Mouse (Mus musculus) lung, postnatal 0 days (tissue): ENCODE results near the gene Rnls. TPM values are rescaled to one million over a fixed set of nuclear protein-coding genes. Genes with fewer than 3 reads are reported as not detected.
A peak's percentile ranks its signal among the peaks of the same experiment; 100 is the strongest.

Experiments
- ATAC-seq: fragments of 200-750 bp; cut with Nextera tagmentation; 2 replicates; pipeline ENCODE4 v1.8.0; 2017; ENCODE audit warnings: moderate library complexity
- DNase-seq: peaks from one replicate; pipeline ENCODE4 v3.0.0-alpha.2; 2016; ENCODE audit warnings: low spot score
- H3K27ac ChIP-seq: fragments of 300-500 bp; sonication (generic); 2 replicates; pipeline ENCODE4 v1.5.1; 2014; ENCODE audit warnings: antibody characterized with exemption, mild to moderate bottlenecking, low read length, mixed read lengths
- H3K27me3 ChIP-seq: fragments of 300-500 bp; sonication (generic); replicated peaks from 2 replicates; pipeline ENCODE4 v1.6.1; 2014; ENCODE audit warnings: low read length, mixed read lengths; ENCODE audit not compliant: insufficient read depth
- H3K36me3 ChIP-seq: fragments of 300-500 bp; sonication (generic); 2 replicates; pipeline ENCODE4 v1.6.1; 2014; ENCODE audit warnings: low read length, mixed read lengths; ENCODE audit not compliant: insufficient read depth
- H3K4me1 ChIP-seq: fragments of 300-500 bp; sonication (generic); 2 replicates; pipeline ENCODE4 v1.6.1; 2014; ENCODE audit warnings: antibody characterized with exemption, low read depth, low read length, mixed read lengths; ENCODE audit not compliant: insufficient read depth
- H3K4me2 ChIP-seq: fragments of 300-500 bp; sonication (generic); replicated peaks from 2 replicates; pipeline ENCODE4 v1.6.1; 2014; ENCODE audit warnings: low read depth, mild to moderate bottlenecking, low read length, moderate library complexity, mixed read lengths
- H3K4me3 ChIP-seq: fragments of 300-500 bp; sonication (generic); 2 replicates; pipeline ENCODE4 v1.5.1; 2014; ENCODE audit warnings: low read depth, low read length
- H3K9ac ChIP-seq: fragments of 300-500 bp; sonication (generic); replicated peaks from 2 replicates; pipeline ENCODE4 v1.6.1; 2014; ENCODE audit warnings: low read depth, mild to moderate bottlenecking
- H3K9me3 ChIP-seq: fragments of 300-500 bp; sonication (generic); 2 replicates; pipeline ENCODE4 v1.6.1; 2016; ENCODE audit warnings: low read length, mixed read lengths
- CTCF ChIP-seq: IDR thresholded peaks from 2 replicates; pipeline ENCODE4 v1.5.1; 2016; ENCODE audit warnings: antibody characterized with exemption, mild to moderate bottlenecking
- EP300 ChIP-seq: IDR thresholded peaks from 2 replicates; pipeline ENCODE4 v1.6.1; 2016; ENCODE audit warnings: antibody characterized with exemption, mild to moderate bottlenecking, control low read depth
- whole genome bisulfite sequencing: fragments of 180-500 bp; shearing (Covaris S2); extraction: QIAGEN DNeasy Blood & Tissue Kit; methylation state at CpG from one replicate; pipeline ENCODE4 v1.1.7; 2014; 5-methylcytosine and 5-hydroxymethylcytosine counted together
- polyA plus RNA-seq: library from polyadenylated mRNA; unstranded; fragments of >200 nt; fragmentation: Nextera tagmentation; extraction: Ambion mirVana; gene quantifications from 2 replicates; pipeline ENCODE4 v1.2.1, GENCODE M21; 2015

The Rnls gene
- polyA plus RNA-seq, 1 experiment from 2014 or later = 9.6 TPM

GRCm38 (mm10) chr19:33100598-33100997 lies 291.5 kb downstream of the Rnls start:
- H3K27me3 ChIP-seq = no peaks in the 10 kb centered on the region
- DNase-seq (no peak), ATAC-seq (no peak)

GRCm38 (mm10) chr19:33100031-33100430 lies 292.1 kb downstream of the Rnls start:
- H3K9me3 ChIP-seq = no peaks in the 10 kb centered on the region
- no peaks in the 10 kb centered on the region for H3K36me3 ChIP-seq
- WGBS = 51% methylated on average over 4 of the region's 4 CpGs
- ATAC-seq = no peak
- no peak overlapping the region for H3K9ac ChIP-seq
- H3K4me3 ChIP-seq = no peak overlapping the region
- no peak overlapping the region for H3K4me2 ChIP-seq
- H3K27me3 ChIP-seq = no peaks in the 10 kb centered on the region
- no peak for DNase-seq
- no peak for TF ChIP-seq CTCF
- no peak for TF ChIP-seq EP300
- no peak overlapping the region for H3K27ac ChIP-seq
- no peaks in the 10 kb centered on the region for H3K4me1 ChIP-seq

More at GRCm38 (mm10) chr19:33100598-33100997, 291.5 kb downstream of the Rnls start:
- H3K9me3 ChIP-seq = no peaks in the 10 kb centered on the region
- H3K4me3 ChIP-seq = no peak overlapping the region
- TF ChIP-seq CTCF = no peak
- TF ChIP-seq EP300 = no peak
- WGBS = 72% methylated on average over 3 of the region's 3 CpGs
- H3K27ac ChIP-seq = no peak overlapping the region
- H3K4me1 ChIP-seq = no peaks in the 10 kb centered on the region
- H3K36me3 ChIP-seq = no peaks in the 10 kb centered on the region
- H3K4me2 ChIP-seq = no peak overlapping the region
- H3K9ac ChIP-seq = no peak overlapping the region

- WGBS = 72% methylated on average over 9 of the region's 9 CpGs
- DNase-seq (no peak), ATAC-seq (no peak)
- no peaks in the 10 kb centered on the region for H3K9me3 ChIP-seq
- no peak overlapping the region for H3K9ac ChIP-seq
- H3K4me2 ChIP-seq = no peak overlapping the region
- no peaks in the 10 kb centered on the region for H3K36me3 ChIP-seq
- no peak overlapping the region for H3K4me3 ChIP-seq
- no peak overlapping the region for H3K27ac ChIP-seq
- H3K27me3 ChIP-seq = no peaks in the 10 kb centered on the region
- H3K4me1 ChIP-seq = no peaks in the 10 kb centered on the region
- TF ChIP-seq CTCF (no peak), EP300 (no peak)
These were observed 292.8 kb downstream of the Rnls start for GRCm38 (mm10) chr19:33099201-33099788.

- ATAC-seq (no peak), DNase-seq (no peak)
- no peaks in the 10 kb centered on the region for H3K4me1 ChIP-seq
- no peak overlapping the region for H3K9ac ChIP-seq
- 36% methylated on average over 3 of the region's 3 CpGs for WGBS
- no peaks in the 10 kb centered on the region for H3K36me3 ChIP-seq
- TF ChIP-seq CTCF (no peak), EP300 (no peak)
- no peak overlapping the region for H3K27ac ChIP-seq
- no peak overlapping the region for H3K4me2 ChIP-seq
- no peak overlapping the region for H3K4me3 ChIP-seq
- H3K9me3 ChIP-seq = no peaks in the 10 kb centered on the region
- H3K27me3 ChIP-seq = no peaks in the 10 kb centered on the region
These were observed 294.4 kb downstream of the Rnls start for GRCm38 (mm10) chr19:33097691-33098090.

- no peak overlapping the region for H3K27ac ChIP-seq
- ATAC-seq = no peak
- no peak overlapping the region for H3K4me2 ChIP-seq
- H3K36me3 ChIP-seq = no peaks in the 10 kb centered on the region
- no peaks in the 10 kb centered on the region for H3K27me3 ChIP-seq
- H3K9ac ChIP-seq = no peak overlapping the region
- H3K4me3 ChIP-seq = no peak overlapping the region
- H3K9me3 ChIP-seq = no peaks in the 10 kb centered on the region
- no peak for TF ChIP-seq EP300
- TF ChIP-seq CTCF = no peak
- no peak for DNase-seq
- H3K4me1 ChIP-seq = no peaks in the 10 kb centered on the region
- WGBS = 93% methylated on average over 5 of the region's 5 CpGs
These were observed 295.5 kb downstream of the Rnls start for GRCm38 (mm10) chr19:33096581-33096980.

- no peak overlapping the region for H3K27ac ChIP-seq
- ATAC-seq = no peak
These were observed 299.5 kb downstream of the Rnls start for GRCm38 (mm10) chr19:33092575-33092974.

GRCm38 (mm10) chr19:33091324-33091723 lies 300.8 kb downstream of the Rnls start:
- TF ChIP-seq EP300 = no peak
- no peak for TF ChIP-seq CTCF
- WGBS = 37% methylated on average over 3 of the region's 3 CpGs
- ATAC-seq = no peak

More at GRCm38 (mm10) chr19:33092575-33092974, 299.5 kb downstream of the Rnls start:
- TF ChIP-seq EP300 = no peak
- no peak for TF ChIP-seq CTCF
- no peak overlapping the region for H3K4me3 ChIP-seq
- H3K4me1 ChIP-seq = no peaks in the 10 kb centered on the region
- no peak overlapping the region for H3K4me2 ChIP-seq
- DNase-seq = peak; percentile 7
- H3K9ac ChIP-seq = no peak overlapping the region
- no peaks in the 10 kb centered on the region for H3K9me3 ChIP-seq
- no peaks in the 10 kb centered on the region for H3K36me3 ChIP-seq
- H3K27me3 ChIP-seq = no peaks in the 10 kb centered on the region

More at GRCm38 (mm10) chr19:33091324-33091723, 300.8 kb downstream of the Rnls start:
- Histone ChIP-seq H3K9ac (no peak overlapping the region), H3K4me2 (no peak overlapping the region), H3K27ac (no peak overlapping the region), H3K9me3 (no peaks in the 10 kb centered on the region), H3K4me3 (no peak overlapping the region), H3K36me3 (no peaks in the 10 kb centered on the region), H3K27me3 (no peaks in the 10 kb centered on the region), H3K4me1 (no peaks in the 10 kb centered on the region)
- DNase-seq = no peak
